Mouse (Mus musculus): ENCODE results near the gene 5730409E04Rik. TPM values are rescaled to one million over a fixed set of nuclear protein-coding genes. Genes with fewer than 3 reads are reported as not detected.

The 5730409E04Rik gene
- polyA plus RNA-seq, 1 experiment from 2014 or later = 1.8 TPM

GRCm38 (mm10) chr4:126644333-126644963 is 34.8 kb downstream of the 5730409E04Rik start:
- 82% methylated on average over 10 of the region's 10 CpGs for WGBS
- peaks cover 3% of the 10 kb centered on the region for H3K4me1 ChIP-seq
- no peaks in the 10 kb centered on the region for H3K27me3 ChIP-seq (ENCODE audit: low read depth, poor library complexity, severe bottlenecking)
- H3K27ac ChIP-seq = no peak overlapping the region
- no peak for DNase-seq (ENCODE audit: low spot score)
- H3K9me3 ChIP-seq (replicated peaks) = no peaks in the 10 kb centered on the region
- H3K4me3 ChIP-seq = no peak overlapping the region
- H3K36me3 ChIP-seq = no peaks in the 10 kb centered on the region

DNA sequence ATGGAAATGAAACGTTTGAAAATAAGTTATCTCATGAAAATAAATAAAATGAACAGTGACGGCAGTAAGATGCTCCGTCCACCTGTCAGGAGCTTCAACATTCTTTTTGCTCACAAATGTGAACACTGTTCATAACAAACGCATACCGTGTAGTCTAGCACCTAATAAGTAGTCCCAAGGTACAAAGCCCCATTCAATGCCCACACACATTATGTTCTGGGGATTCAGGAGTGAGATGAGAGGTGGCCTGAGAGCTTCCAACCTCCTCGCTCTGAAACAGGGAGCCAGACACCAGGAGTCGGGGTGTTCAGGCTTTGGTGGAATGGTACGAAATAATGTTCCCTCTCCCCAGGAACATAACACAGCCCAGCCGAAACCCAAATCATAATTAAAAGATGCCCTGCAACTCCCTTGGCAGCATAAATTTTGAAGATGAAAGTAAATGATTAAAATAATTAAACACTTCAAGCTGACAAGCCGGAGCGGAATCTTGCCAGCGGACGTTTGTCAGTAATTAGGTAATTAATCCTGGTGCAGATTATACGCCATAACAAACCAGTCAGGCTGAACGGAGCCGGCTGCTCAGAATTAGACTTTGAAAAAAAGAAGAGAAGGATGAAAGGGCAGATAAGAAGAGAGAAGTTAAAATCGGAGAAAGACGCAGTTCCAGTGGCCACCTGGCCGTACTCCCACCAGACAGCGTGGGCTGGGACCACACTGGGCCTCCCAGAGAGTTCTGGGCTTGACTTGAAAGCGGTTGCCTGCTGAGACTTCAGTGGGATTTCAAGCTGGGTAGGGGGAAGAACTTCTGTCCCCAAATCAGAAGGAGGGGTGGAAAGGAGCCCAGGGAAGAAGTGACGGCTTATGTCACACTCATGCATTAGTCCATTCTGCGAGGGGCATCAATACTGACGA is 38.6 kb downstream of the 5730409E04Rik start:
- H3K4me3 ChIP-seq = no peak overlapping the region
- DNase-seq (ENCODE audit: low spot score) = no peak

DNA sequence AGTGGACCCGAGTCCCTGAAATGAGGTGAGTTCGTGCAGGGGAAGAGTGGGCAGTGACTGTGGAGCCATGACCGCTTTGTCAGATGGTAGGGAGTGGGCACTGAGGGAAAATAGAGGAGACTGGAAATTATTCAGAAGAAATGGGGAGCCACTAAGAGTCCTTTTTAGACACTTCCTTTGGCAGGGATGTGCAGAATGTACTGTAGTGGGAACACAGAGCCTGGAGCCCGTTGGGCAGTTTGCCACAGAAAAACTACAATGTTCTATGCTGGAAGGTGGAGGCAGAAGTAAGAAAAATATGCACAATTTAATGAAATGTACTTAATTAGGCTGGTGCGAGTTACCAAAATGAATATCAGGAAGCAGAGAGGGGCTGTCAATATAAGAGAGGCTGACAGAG is 43.5 kb downstream of the 5730409E04Rik start:
- no peaks in the 10 kb centered on the region for H3K36me3 ChIP-seq
- DNase-seq (ENCODE audit: low spot score) = no peak
- WGBS = 81% methylated on average over 5 of the region's 5 CpGs
- no peak overlapping the region for H3K27ac ChIP-seq
- no peaks in the 10 kb centered on the region for H3K27me3 ChIP-seq (ENCODE audit: low read depth, poor library complexity, severe bottlenecking)
- H3K4me3 ChIP-seq = no peak overlapping the region
- no peaks in the 10 kb centered on the region for H3K9me3 ChIP-seq (replicated peaks)
- H3K4me1 ChIP-seq = peaks cover 3% of the 10 kb centered on the region

More for the DNA sequence above, 38.6 kb downstream of the 5730409E04Rik start:
- no peaks in the 10 kb centered on the region for H3K27me3 ChIP-seq (ENCODE audit: low read depth, poor library complexity, severe bottlenecking)
- no peaks in the 10 kb centered on the region for H3K9me3 ChIP-seq (replicated peaks)
- no peaks in the 10 kb centered on the region for H3K36me3 ChIP-seq
- WGBS = 46% methylated on average over 24 of the region's 24 CpGs
- H3K4me1 ChIP-seq = peaks cover 3% of the 10 kb centered on the region
- H3K27ac ChIP-seq = no peak overlapping the region

- DNase-seq (ENCODE audit: low spot score) = peak; percentile 82
- no peaks in the 10 kb centered on the region for H3K4me1 ChIP-seq
- 13% methylated on average over 9 of the region's 9 CpGs for WGBS
- no peak overlapping the region for H3K4me3 ChIP-seq
- no peaks in the 10 kb centered on the region for H3K9me3 ChIP-seq (replicated peaks)
- H3K27me3 ChIP-seq (ENCODE audit: low read depth, poor library complexity, severe bottlenecking) = no peaks in the 10 kb centered on the region
- H3K27ac ChIP-seq = no peak overlapping the region
- no peaks in the 10 kb centered on the region for H3K36me3 ChIP-seq
Measured at GRCm38 (mm10) chr4:126655356-126655755, 45.7 kb downstream of the 5730409E04Rik start.

- Histone ChIP-seq H3K4me1 (no peaks in the 10 kb centered on the region), H3K4me3 (no peak overlapping the region), H3K9me3 (replicated peaks) (no peaks in the 10 kb centered on the region), H3K27me3 (ENCODE audit: low read depth, poor library complexity, severe bottlenecking) (no peaks in the 10 kb centered on the region), H3K36me3 (no peaks in the 10 kb centered on the region), H3K27ac (no peak overlapping the region)
- 84% methylated on average over 7 of the region's 7 CpGs for WGBS
- no peak for DNase-seq (ENCODE audit: low spot score)
Measured at GRCm38 (mm10) chr4:126661249-126661648, 51.6 kb downstream of the 5730409E04Rik start.

Small RNA genes lying within 50 kb of the gene (microRNA-seq; reads per million reads assigned to microRNA genes)
- gene Mir7119 = 1.5 reads per million

Other genes with a start within 250 kb of the 5730409E04Rik start
- 12.4 and 18.5 TPM in 2 replicates for gene Ago3, start 180.3 kb upstream of the 5730409E04Rik start, polyA plus RNA-seq (2016; fragmentation: Nextera tagmentation; extraction: Ambion mirVana)
- 4.8 and 5.9 TPM in 2 replicates for gene Ago1, start 141.2 kb upstream of the 5730409E04Rik start, polyA plus RNA-seq (2016; fragmentation: Nextera tagmentation; extraction: Ambion mirVana)
- 0.89 and 1.2 TPM in 2 replicates for gene Ago4, start 76.3 kb upstream of the 5730409E04Rik start, polyA plus RNA-seq (2016; fragmentation: Nextera tagmentation; extraction: Ambion mirVana)
- gene Clspn, start 52.9 kb upstream of the 5730409E04Rik start, polyA plus RNA-seq (2016; fragmentation: Nextera tagmentation; extraction: Ambion mirVana) = 56.1 and 57.9 TPM in 2 replicates
- gene Psmb2, start 67.8 kb downstream of the 5730409E04Rik start, polyA plus RNA-seq (2016; fragmentation: Nextera tagmentation; extraction: Ambion mirVana) = 593 TPM in 2 replicates
- gene Tfap2e, start 126.4 kb downstream of the 5730409E04Rik start, polyA plus RNA-seq (2016; fragmentation: Nextera tagmentation; extraction: Ambion mirVana) = not detected in 2 replicates
- 37.7 and 41.3 TPM in 2 replicates for gene Ncdn, start 143.6 kb downstream of the 5730409E04Rik start, polyA plus RNA-seq (2016; fragmentation: Nextera tagmentation; extraction: Ambion mirVana)
- 18.7 and 19.8 TPM in 2 replicates for gene AU040320, start 143.7 kb downstream of the 5730409E04Rik start, polyA plus RNA-seq (2016; fragmentation: Nextera tagmentation; extraction: Ambion mirVana)